Mouse (Mus musculus) megakaryocyte, embryonic 14.5 days (primary cell): Measurements from ENCODE around the gene Trp53inp2. TPM values are rescaled to one million over a fixed set of nuclear protein-coding genes. Genes with fewer than 3 reads are reported as not detected.

ENCODE experiments used
- H3K27me3 ChIP-seq: replicated peaks from 2 replicates; pipeline ENCODE3; 2012; ENCODE audit warnings: inconsistent platforms
- H3K36me3 ChIP-seq: replicated peaks from 2 replicates; pipeline ENCODE3; 2012; ENCODE audit warnings: low read length, inconsistent platforms, mixed read lengths
- H3K4me1 ChIP-seq: 2 replicates; pipeline ENCODE4 v1.6.1; 2012; ENCODE audit warnings: inconsistent platforms
- H3K4me3 ChIP-seq: replicated peaks from 2 replicates; pipeline ENCODE3; 2012; ENCODE audit warnings: moderate library complexity, mild to moderate bottlenecking, inconsistent platforms
- H3K9me3 ChIP-seq: 2 replicates; pipeline ENCODE4 v1.6.1; 2012; ENCODE audit warnings: inconsistent platforms
- FLI1 ChIP-seq: IDR thresholded peaks from 2 replicates; pipeline ENCODE4 v1.6.1; 2012; ENCODE audit warnings: low read length, inconsistent platforms, mixed read lengths
- GATA1 ChIP-seq: IDR thresholded peaks from 3 replicates; pipeline ENCODE4 v1.6.1; 2012; ENCODE audit warnings: mixed read lengths, low read length, inconsistent platforms, borderline replicate concordance
- polyA plus RNA-seq: library from polyadenylated mRNA; stranded (reverse); fragments of >175 nt; gene quantifications from 2 replicates; pipeline ENCODE4 v1.2.3, GENCODE M21; 2012; ENCODE audit warnings: low replicate concordance; ENCODE audit not compliant: insufficient read depth

Gene Trp53inp2
- polyA plus RNA-seq, 1 experiment = 12.7 TPM

DNA sequence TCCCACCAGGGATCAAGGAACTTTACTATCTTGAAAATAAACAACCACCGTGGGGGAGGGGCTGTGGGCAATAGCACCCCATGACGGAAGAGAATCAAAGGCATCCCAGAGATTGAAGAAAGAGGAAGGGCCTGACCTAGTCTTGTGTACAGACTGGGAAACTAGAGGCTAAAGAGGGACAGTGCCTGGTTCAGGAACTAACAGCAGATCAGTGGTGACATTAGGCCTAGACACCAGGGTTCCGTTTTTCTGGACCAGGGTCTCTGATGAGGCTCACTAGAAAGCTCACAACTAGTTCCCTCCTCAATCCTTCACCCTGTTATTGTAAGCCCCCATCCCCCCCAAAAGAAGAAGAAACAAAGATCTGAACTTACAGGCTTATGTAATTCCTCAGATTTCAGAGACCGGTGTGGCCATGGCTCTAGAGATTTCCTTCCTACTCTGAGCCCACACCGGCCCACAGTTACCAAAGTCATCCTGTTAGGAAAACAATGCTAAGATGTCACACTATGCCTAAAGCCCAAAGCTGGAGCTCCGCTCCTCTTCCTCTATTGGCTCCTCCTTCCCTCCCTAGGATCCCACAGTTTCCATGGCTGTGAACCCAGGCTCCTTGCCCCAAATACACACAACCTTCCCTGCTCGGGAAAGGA lies 13.1 kb upstream of the Trp53inp2 start:
- peaks cover 11% of the 10 kb centered on the region for H3K27me3 ChIP-seq
- H3K4me3 ChIP-seq = no peak overlapping the region
- H3K4me1 ChIP-seq = peaks cover 13% of the 10 kb centered on the region

DNA sequence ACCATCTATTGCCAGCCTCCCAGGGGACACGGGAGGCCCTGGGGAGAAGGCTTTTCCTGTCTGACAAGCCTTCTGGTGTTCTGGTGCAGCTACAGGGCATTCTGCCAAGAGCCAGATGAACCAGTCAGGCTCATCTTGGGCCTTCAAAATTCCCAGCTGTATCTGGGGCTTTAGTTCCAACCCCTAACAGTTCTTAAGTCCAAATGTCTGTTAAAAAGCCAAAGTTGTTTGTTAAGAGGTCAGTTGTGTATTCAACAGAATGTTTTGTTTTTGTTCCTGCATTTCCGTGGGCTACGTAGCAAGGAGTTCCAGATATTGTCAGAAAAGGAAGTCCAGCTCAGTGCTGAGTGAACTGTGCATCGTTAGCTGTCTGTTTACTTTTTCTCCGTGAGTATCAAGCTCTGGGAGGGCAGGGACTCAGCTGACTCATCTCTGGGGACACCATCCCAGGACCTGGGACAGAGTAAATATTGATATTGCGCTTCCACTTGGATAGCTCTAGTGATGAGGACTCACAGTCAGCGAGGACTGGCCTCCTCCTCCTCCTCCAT lies 11.5 kb upstream of the Trp53inp2 start:
- no peaks in the 10 kb centered on the region for H3K9me3 ChIP-seq
- no peak for TF ChIP-seq FLI1
- peaks cover 19% of the 10 kb centered on the region for H3K4me1 ChIP-seq
- H3K4me3 ChIP-seq = no peak overlapping the region
- H3K27me3 ChIP-seq = peaks cover 13% of the 10 kb centered on the region
- H3K36me3 ChIP-seq = no peaks in the 10 kb centered on the region

More for the DNA sequence above, 13.1 kb upstream of the Trp53inp2 start:
- TF ChIP-seq GATA1 (no peak), FLI1 (no peak)
- Histone ChIP-seq H3K36me3 (no peaks in the 10 kb centered on the region), H3K9me3 (no peaks in the 10 kb centered on the region)

DNA sequence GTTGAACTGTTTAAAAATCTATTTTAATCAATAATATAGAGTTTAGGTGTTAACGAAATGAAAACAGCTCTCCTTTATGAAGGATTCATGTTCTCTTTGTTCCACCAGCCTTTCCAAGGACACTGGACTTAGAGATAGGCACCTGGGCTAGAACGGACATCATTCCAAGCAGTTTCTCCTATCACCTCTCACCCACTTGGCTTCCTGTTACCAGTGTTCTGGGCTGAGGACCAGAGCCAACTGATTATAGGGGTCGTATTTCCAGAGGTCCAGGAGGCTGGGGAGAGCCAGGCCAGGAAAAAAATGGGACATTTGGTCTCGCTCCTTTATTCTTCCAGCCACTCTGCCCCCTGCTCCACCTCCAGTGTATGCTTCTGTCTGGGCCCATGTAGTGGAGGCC lies 8.4 kb upstream of the Trp53inp2 start:
- H3K36me3 ChIP-seq = no peaks in the 10 kb centered on the region
- 0 out of 2 replicates have a peak, but pooled peaks cover 2% of the 10 kb centered on the region for H3K9me3 ChIP-seq
- H3K4me1 ChIP-seq = peaks cover 19% of the 10 kb centered on the region
- no peak for TF ChIP-seq FLI1
- TF ChIP-seq GATA1 = no peak
- H3K4me3 ChIP-seq = no peak overlapping the region
- peaks cover 19% of the 10 kb centered on the region for H3K27me3 ChIP-seq

DNA sequence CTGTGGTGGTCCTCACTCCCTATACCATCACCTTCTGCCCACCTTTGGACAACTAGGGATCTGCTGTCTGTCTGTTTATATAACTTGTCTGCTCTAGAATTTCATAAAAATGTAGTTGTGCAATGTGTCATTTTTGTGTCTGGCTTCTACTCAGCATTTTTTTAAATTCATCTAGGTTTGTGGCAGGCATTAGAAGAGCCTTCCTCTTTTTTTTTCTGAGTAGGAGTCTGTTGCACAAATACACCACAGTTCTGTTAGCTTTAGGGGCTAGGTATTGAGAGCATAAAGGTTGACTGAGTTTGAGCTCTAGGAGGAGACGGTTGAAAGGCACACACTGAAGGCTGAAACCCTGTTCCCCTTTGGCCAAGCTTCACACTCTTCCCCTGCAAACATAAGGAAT lies 7.6 kb upstream of the Trp53inp2 start:
- Histone ChIP-seq H3K4me3 (no peak overlapping the region), H3K27me3 (peaks cover 22% of the 10 kb centered on the region), H3K4me1 (peaks cover 19% of the 10 kb centered on the region), H3K36me3 (no peaks in the 10 kb centered on the region), H3K9me3 (0 out of 2 replicates have a peak, but pooled peaks cover 2% of the 10 kb centered on the region)
- no peak for TF ChIP-seq GATA1
- no peak for TF ChIP-seq FLI1

DNA sequence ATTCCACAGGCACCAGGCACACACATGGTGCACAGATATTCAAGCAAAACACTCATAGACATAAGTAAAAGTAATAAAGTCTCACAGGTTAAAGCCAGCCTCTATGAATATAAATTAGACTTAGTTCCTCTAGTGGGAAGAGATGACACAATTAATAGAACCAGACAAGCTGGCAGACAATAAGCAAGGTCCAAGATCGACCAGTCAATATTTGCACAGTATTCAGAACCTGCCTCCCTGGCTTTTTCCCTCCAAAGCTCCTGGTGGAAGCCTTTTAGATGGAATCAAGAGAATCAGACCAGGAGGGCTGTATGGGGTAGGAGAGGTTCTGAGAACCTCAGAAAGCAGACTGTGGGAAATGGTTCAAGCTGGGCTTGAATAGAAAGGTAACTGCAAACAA lies 7.0 kb upstream of the Trp53inp2 start:
- H3K4me1 ChIP-seq = peaks cover 19% of the 10 kb centered on the region
- no peak overlapping the region for H3K4me3 ChIP-seq
- no peaks in the 10 kb centered on the region for H3K36me3 ChIP-seq
- peaks cover 26% of the 10 kb centered on the region for H3K27me3 ChIP-seq
- 0 out of 2 replicates have a peak, but pooled peaks cover 2% of the 10 kb centered on the region for H3K9me3 ChIP-seq
- TF ChIP-seq FLI1 (no peak), GATA1 (no peak)

DNA sequence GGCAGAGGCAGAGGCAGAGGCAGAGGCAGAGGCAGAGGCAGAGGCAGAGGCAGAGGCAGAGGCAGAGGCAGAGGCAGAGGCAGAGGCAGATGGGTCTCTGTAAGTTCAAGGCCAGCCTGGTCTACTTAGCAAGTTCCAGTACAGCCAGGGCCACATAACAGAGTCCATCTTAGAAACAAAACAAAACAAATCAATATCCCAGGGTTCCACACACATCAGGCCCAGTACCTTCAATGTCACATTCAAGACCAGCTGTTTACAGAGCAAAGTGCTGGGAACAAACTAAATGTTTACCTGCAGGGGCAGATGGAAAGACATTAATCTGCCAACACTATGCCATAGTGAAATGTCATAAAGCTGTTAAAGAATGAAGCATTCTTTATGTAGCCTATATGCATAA lies 6.3 kb upstream of the Trp53inp2 start:
- Histone ChIP-seq H3K9me3 (0 out of 2 replicates have a peak, but pooled peaks cover 2% of the 10 kb centered on the region), H3K36me3 (no peaks in the 10 kb centered on the region), H3K27me3 (peaks cover 32% of the 10 kb centered on the region), H3K4me1 (peaks cover 13% of the 10 kb centered on the region), H3K4me3 (no peak overlapping the region)
- TF ChIP-seq FLI1 = no peak
- TF ChIP-seq GATA1 = no peak

DNA sequence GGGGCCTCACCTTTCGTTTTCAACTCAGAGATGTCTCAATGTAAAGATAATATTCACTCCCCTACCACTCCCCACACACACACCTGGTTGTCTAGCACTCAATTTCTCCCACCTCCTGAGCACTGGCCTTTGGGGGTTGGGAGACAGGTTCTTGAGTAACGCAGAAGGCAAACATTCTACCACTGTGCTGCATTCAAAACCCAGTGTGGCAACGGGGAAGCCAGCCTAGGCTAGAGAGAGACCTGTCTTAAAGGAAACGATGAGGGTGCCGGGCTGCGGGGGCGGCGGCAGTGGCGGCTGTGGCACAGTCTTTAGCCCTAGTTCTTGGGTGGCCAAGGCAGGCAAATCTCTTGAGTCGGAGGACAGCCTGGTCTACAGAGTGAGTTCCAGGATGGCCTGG lies 4.7 kb upstream of the Trp53inp2 start:
- Histone ChIP-seq H3K4me1 (peaks cover 16% of the 10 kb centered on the region), H3K36me3 (no peaks in the 10 kb centered on the region), H3K9me3 (0 out of 2 replicates have a peak, but pooled peaks cover 2% of the 10 kb centered on the region), H3K27me3 (peaks cover 49% of the 10 kb centered on the region), H3K4me3 (no peak overlapping the region)
- TF ChIP-seq FLI1 = no peak
- no peak for TF ChIP-seq GATA1

DNA sequence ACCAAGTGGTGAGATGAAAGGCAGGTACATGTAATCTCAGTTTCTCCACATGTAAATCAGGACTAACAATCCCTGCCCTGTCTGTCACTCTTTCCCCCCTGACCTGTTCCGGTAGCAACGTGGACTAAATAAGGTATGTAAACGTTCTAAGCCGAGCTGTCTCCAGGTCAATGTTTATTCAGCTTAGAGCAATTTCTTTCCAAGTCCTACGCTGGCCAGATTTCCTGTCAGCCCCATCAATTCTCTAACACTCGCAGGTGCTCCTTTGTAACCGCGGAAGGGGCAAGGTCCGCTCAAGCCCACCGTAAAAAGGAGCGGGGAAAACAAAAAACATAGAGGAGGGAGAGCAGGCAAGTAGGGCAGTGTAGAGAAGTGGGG lies 190 bp downstream of the Trp53inp2 start:
- Histone ChIP-seq H3K4me1 (peaks cover 42% of the 10 kb centered on the region), H3K27me3 (peaks cover 40% of the 10 kb centered on the region), H3K9me3 (0 out of 2 replicates have a peak, but pooled peaks cover 2% of the 10 kb centered on the region), H3K36me3 (peaks cover 9% of the 10 kb centered on the region), H3K4me3 (peak overlapping the region; percentile 93)
- TF ChIP-seq GATA1 (no peak), FLI1 (no peak)

DNA sequence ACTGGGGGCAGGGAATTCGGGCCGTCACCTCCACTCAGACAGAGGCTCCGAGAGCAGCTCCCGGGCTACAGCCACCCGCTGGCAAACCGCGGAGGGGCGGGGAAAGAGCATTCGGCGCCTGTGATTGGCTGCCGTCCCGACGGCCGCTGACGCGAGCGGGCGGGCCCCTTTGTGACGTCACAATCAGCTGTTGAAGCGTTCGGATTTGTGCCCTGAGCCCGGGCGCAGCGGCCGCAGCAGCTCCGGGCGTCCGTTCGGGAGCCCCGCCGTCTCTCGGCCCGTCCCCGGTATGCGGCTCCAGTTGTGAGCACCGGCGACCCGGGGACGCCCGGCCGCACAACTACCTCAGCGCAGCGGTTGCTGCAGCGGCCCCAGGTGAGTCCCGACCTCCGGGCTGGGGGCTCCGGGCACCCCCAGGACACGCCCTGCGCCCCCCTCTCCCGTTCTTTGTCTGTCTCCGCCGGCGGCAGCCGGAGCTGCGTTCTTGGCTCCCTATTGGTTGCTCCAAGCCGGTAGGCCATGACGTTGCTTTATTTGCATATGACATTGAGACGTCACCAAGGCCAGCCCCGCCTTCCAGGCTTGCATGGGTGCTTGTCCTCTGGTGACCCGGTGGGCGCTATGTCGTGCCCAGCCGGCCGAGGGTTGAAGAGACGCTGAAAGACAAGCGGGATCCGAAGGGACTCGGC lies 928 bp downstream of the Trp53inp2 start:
- H3K4me1 ChIP-seq = peaks cover 42% of the 10 kb centered on the region

DNA sequence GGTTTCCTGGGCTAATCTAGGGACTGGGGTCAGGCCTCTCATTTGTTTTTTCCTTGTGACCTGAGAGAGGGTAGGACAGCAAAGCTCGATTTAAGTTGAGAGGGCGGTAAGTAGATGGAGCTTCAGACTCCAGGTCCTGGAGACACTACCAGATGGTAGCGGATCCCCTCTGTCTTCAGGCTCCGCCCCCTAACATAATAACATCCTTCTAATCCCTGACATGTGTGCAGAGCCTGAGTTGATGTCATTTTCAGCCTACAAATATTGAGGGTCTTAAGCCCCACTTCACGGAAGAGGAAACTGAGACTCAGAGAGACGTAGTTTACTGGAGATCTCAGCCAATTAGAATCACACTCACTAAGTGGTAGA lies 1.5 kb downstream of the Trp53inp2 start:
- H3K27me3 ChIP-seq = peaks cover 31% of the 10 kb centered on the region
- peaks cover 22% of the 10 kb centered on the region for H3K36me3 ChIP-seq
- H3K4me3 ChIP-seq = peak overlapping the region; percentile 93
- no peaks in the 10 kb centered on the region for H3K9me3 ChIP-seq
- no peak for TF ChIP-seq FLI1
- no peak for TF ChIP-seq GATA1
- peaks cover 45% of the 10 kb centered on the region for H3K4me1 ChIP-seq

More for the DNA sequence above, 928 bp downstream of the Trp53inp2 start:
- H3K27me3 ChIP-seq = peaks cover 35% of the 10 kb centered on the region
- TF ChIP-seq FLI1 (no peak), GATA1 (no peak)
- H3K4me3 ChIP-seq = peak overlapping the region; percentile 93
- H3K9me3 ChIP-seq = 0 out of 2 replicates have a peak, but pooled peaks cover under 1% of the 10 kb centered on the region
- peaks cover 17% of the 10 kb centered on the region for H3K36me3 ChIP-seq
